Mouse (Mus musculus): ENCODE results near the gene Gapdhs. TPM values are rescaled to one million over a fixed set of nuclear protein-coding genes. Genes with fewer than 3 reads are reported as not detected.

Gene Gapdhs
- polyA plus RNA-seq, 1 experiment from 2014 or later = 0.50 TPM

DNA sequence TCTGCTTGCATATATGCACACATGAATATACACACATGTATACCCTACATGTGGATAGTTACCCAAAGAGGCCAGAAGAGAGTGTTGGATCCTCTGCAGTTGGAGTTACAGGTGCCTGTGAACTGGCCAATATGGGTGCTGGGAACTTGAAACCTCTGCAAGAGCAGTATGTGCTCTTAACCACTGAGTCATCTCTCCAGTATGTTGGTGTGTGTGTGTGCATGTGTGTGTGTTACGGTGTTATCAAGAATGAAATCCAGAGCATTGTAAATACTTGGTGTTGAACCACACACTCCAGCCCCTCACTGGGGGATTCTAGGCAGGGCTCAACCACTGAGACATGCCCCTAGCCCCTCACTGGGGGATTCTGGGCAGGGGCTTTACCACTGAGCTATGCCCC is 36.0 kb downstream of the Gapdhs start:
- Histone ChIP-seq H3K27ac (peak overlapping the region; percentile 31; the same call in 1 of the 2 replicates), H3K9me3 (no peaks in the 10 kb centered on the region), H3K4me3 (replicated peaks) (no peak overlapping the region), H3K36me3 (no peaks in the 10 kb centered on the region), H3K27me3 (replicated peaks) (no peaks in the 10 kb centered on the region), H3K9ac (no peak overlapping the region), H3K4me1 (0 out of 2 replicates have a peak, but pooled peaks cover 2% of the 10 kb centered on the region), H3K4me2 (no peak overlapping the region)
- WGBS = 67% methylated on average over 1 of the region's 1 CpGs
- ATAC-seq (ENCODE audit: insufficient read depth, low FRiP score, low read depth) = peak; percentile 15; the same call in 1 of the 2 replicates

DNA sequence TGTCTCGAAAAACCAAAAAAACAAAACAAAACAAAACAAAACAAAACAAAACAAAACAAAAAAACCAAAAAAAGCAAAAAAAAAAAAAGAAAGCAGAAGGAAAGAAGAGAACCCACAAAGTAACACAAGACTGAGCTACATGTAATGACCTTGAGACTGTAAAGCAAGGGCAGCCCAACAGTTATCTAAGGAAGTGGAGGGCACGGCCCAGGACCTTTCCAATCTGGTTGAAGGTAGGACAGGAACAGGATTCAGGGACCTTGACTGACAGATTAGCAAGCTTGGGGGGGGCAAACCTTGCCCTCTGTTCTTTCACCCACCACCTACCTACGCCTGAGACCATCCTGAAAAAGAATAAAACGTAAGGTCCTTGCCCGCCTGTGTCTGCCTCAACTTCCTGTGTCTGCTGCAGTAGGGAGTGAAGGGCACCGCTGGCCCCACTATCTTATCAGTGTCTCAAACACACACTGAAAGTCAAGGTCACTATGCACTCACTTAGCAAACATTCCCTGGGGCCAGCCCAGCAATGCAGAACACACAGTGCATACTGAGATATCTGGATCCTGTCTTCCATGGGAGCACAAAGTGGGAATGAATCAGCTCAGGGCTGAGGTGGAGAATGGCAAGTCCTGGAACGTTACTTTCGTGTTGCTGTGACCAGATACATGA is 37.1 kb downstream of the Gapdhs start:
- 52% methylated on average over 8 of the region's 8 CpGs for WGBS
- Histone ChIP-seq H3K4me3 (replicated peaks) (no peak overlapping the region), H3K27me3 (replicated peaks) (no peaks in the 10 kb centered on the region), H3K27ac (peak overlapping the region; percentile 80), H3K4me2 (0 out of 2 replicates have a peak overlapping the region, but pooled peaks have one; percentile 19), H3K9me3 (no peaks in the 10 kb centered on the region), H3K4me1 (0 out of 2 replicates have a peak, but pooled peaks cover 2% of the 10 kb centered on the region), H3K9ac (no peak overlapping the region), H3K36me3 (no peaks in the 10 kb centered on the region)
- ATAC-seq (ENCODE audit: insufficient read depth, low FRiP score, low read depth) = peak; percentile 92

DNA sequence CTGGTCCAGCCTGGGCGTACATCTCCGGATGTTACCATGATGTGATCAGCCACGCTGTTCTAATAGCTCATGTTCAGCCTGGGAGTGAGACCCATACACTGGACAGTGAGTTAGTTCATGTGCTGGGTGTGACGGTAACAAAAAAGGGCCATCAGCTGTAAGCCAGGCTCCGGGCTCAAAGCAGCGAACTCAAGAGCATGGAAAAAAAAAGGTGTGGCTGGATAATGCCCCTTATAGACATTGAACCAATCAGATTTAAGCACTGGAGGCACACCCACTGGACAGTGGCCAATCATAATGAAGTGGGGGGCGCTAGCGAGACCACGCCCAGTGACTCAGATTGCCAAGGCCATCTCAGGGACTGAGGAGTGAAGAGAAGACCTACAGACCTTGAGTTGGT is 44.9 kb downstream of the Gapdhs start, which contains the start of gene 2200002J24Rik:
2200002J24Rik (plus strand) TSS at position 338 of the 400 bp plus-strand sequence.
- ATAC-seq (ENCODE audit: insufficient read depth, low FRiP score, low read depth) = peak; percentile 63
- H3K36me3 ChIP-seq = no peaks in the 10 kb centered on the region
- H3K4me1 ChIP-seq = no peaks in the 10 kb centered on the region
- H3K27ac ChIP-seq = peak within 1 kb of the TSS; percentile 17
- H3K9ac ChIP-seq = no peak within 1 kb of the TSS
- no peak within 1 kb of the TSS for H3K4me2 ChIP-seq
- 40% methylated on average over 9 of the region's 9 CpGs for WGBS
- H3K9me3 ChIP-seq = no peaks in the 10 kb centered on the region
- no peaks in the 10 kb centered on the region for H3K27me3 ChIP-seq (replicated peaks)
- no peak within 1 kb of the TSS for H3K4me3 ChIP-seq (replicated peaks)

DNA sequence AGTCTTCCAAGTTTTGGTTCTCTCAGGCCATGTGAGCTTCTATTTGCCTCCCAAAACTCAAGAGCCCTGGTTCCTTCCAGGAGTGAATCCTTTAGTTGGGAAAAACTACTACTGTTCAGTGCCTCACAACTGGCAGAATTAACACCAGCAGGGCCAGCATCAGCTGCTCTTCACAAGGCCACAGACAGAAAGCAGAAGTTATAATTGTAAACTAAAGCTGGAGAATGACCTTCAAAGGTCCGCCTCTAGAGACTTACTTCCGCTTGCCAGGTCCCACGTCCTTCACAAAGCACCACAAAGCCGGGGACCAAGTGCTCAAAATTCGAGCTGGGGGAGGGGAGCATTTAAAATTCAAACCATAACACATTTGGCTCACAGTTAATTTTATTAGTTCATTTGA is 45.4 kb downstream of the Gapdhs start:
- no peaks in the 10 kb centered on the region for H3K36me3 ChIP-seq
- WGBS = 49% methylated on average over 5 of the region's 5 CpGs
- no peak for ATAC-seq (ENCODE audit: insufficient read depth, low FRiP score, low read depth)
- H3K27ac ChIP-seq = peak overlapping the region; percentile 17
- H3K4me1 ChIP-seq = no peaks in the 10 kb centered on the region
- H3K4me3 ChIP-seq (replicated peaks) = no peak overlapping the region
- H3K27me3 ChIP-seq (replicated peaks) = no peaks in the 10 kb centered on the region
- H3K9ac ChIP-seq = no peak overlapping the region
- H3K4me2 ChIP-seq = no peak overlapping the region
- H3K9me3 ChIP-seq = no peaks in the 10 kb centered on the region

DNA sequence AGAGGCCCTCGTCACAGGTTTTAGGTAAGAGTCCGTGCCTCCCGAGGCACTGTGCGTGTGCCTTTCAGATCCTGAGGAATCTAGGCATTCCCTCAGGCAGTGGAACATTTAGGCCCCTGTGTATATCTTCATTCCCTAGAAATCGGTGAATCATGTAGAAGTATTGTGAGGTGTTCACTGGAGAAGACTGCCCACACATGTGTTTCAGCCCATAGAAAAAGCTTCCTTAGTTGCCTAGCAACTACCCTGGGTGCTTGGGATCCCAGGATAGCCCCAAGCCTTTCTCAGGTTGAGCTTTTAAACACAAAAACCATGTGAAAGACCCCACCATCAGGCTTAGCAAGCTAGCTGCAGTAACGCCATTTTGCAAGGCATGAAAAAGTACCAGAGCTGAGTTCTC is 55.2 kb downstream of the Gapdhs start:
- 67% methylated on average over 6 of the region's 6 CpGs for WGBS
- no peaks in the 10 kb centered on the region for H3K36me3 ChIP-seq
- H3K27ac ChIP-seq = peak overlapping the region; percentile 46; the same call in 1 of the 2 replicates
- ATAC-seq (ENCODE audit: insufficient read depth, low FRiP score, low read depth) = no peak
- H3K4me3 ChIP-seq (replicated peaks) = no peak overlapping the region
- no peaks in the 10 kb centered on the region for H3K27me3 ChIP-seq (replicated peaks)
- no peak overlapping the region for H3K9ac ChIP-seq
- H3K4me1 ChIP-seq = 0 out of 2 replicates have a peak, but pooled peaks cover 5% of the 10 kb centered on the region
- H3K9me3 ChIP-seq = no peaks in the 10 kb centered on the region
- H3K4me2 ChIP-seq = no peak overlapping the region

DNA sequence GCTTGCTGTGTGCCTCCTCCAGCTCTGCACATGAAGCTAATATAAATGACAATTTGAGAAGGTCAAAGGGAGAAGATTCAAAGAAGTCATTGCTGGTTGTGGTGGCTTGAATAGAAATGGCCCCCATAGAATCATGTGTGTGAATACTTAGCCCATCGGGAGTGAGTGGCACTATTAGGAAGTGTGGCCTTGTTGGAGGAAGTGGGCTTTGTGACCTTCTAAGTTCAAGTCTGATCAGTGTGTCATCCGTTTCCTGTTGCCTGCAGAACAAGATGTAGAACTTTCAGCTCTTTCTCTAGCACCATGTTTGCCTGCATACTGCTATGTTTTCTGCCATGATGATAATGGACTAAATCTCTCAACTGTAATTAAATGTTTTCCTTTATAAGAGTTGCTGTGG is 60.1 kb downstream of the Gapdhs start:
- no peak overlapping the region for H3K9ac ChIP-seq
- 78% methylated on average over 2 of the region's 2 CpGs for WGBS
- H3K4me1 ChIP-seq = 0 out of 2 replicates have a peak, but pooled peaks cover 5% of the 10 kb centered on the region
- H3K9me3 ChIP-seq = no peaks in the 10 kb centered on the region
- no peaks in the 10 kb centered on the region for H3K36me3 ChIP-seq
- no peak overlapping the region for H3K4me2 ChIP-seq
- H3K27ac ChIP-seq = no peak overlapping the region
- H3K4me3 ChIP-seq (replicated peaks) = no peak overlapping the region
- H3K27me3 ChIP-seq (replicated peaks) = no peaks in the 10 kb centered on the region
- ATAC-seq (ENCODE audit: insufficient read depth, low FRiP score, low read depth) = no peak

DNA sequence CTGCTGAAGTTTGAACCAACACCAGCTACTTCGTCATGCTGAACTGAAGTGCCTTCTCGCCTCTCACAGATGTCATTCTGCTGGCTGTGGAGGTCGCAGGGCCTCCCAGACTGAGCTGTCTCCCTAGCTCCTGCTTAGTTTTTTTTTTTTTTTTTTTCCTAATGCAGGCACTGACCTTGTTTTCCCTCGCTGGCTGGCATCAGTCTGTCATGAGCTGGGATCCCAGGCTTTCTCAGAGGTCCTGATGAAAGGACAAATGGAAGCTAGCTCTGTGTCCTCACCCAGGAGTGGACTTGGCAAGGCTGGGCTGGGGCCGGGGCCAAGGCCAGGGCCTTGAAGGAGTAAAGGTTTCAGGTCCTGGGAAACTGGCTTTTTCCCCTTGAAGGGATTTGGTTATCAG is 61.6 kb downstream of the Gapdhs start:
- WGBS = 56% methylated on average over 5 of the region's 5 CpGs
- Histone ChIP-seq H3K27me3 (replicated peaks) (no peaks in the 10 kb centered on the region), H3K4me2 (no peak overlapping the region), H3K9ac (no peak overlapping the region), H3K4me1 (no peaks in the 10 kb centered on the region), H3K9me3 (no peaks in the 10 kb centered on the region), H3K27ac (no peak overlapping the region), H3K4me3 (replicated peaks) (no peak overlapping the region), H3K36me3 (no peaks in the 10 kb centered on the region)
- no peak for ATAC-seq (ENCODE audit: insufficient read depth, low FRiP score, low read depth)

Other genes starting within 250 kb of the Gapdhs start
- gene Arhgap33, start 208.6 kb downstream of the Gapdhs start, polyA plus RNA-seq (2015; fragmentation: Nextera tagmentation; extraction: Ambion mirVana) = 7.3 and 8.7 TPM in 2 replicates
- 49.6 and 51.0 TPM in 2 replicates for gene Hspb6, start 191.5 kb downstream of the Gapdhs start, polyA plus RNA-seq (2015; fragmentation: Nextera tagmentation; extraction: Ambion mirVana)
- gene Proser3, start 191.4 kb downstream of the Gapdhs start, polyA plus RNA-seq (2015; fragmentation: Nextera tagmentation; extraction: Ambion mirVana) = 11.1 and 13.5 TPM in 2 replicates
- 55.0 and 66.3 TPM in 2 replicates for gene Lin37, start 183.8 kb downstream of the Gapdhs start, polyA plus RNA-seq (2015; fragmentation: Nextera tagmentation; extraction: Ambion mirVana)
- 82.5 and 85.7 TPM in 2 replicates for gene U2af1l4, start 180.4 kb downstream of the Gapdhs start, polyA plus RNA-seq (2015; fragmentation: Nextera tagmentation; extraction: Ambion mirVana)
- 11.1 and 11.5 TPM in 2 replicates for gene Gm49396, start 180.3 kb downstream of the Gapdhs start, polyA plus RNA-seq (2015; fragmentation: Nextera tagmentation; extraction: Ambion mirVana)
- 135 and 138 TPM in 2 replicates for gene Psenen, start 180.1 kb downstream of the Gapdhs start, polyA plus RNA-seq (2015; fragmentation: Nextera tagmentation; extraction: Ambion mirVana)
- gene Igflr1, start 178.3 kb downstream of the Gapdhs start, polyA plus RNA-seq (2015; fragmentation: Nextera tagmentation; extraction: Ambion mirVana) = 2.2 and 3.5 TPM in 2 replicates
- 7.6 and 8.4 TPM in 2 replicates for gene Kmt2b, start 155.0 kb downstream of the Gapdhs start, polyA plus RNA-seq (2015; fragmentation: Nextera tagmentation; extraction: Ambion mirVana)
- 0.81 and 0.90 TPM in 2 replicates for gene Zbtb32, start 144.8 kb downstream of the Gapdhs start, polyA plus RNA-seq (2015; fragmentation: Nextera tagmentation; extraction: Ambion mirVana)
- 6.8 and 7.4 TPM in 2 replicates for gene Upk1a, start 130.8 kb downstream of the Gapdhs start, polyA plus RNA-seq (2015; fragmentation: Nextera tagmentation; extraction: Ambion mirVana)
- 994 and 1,014 TPM in 2 replicates for gene Cox6b1, start 117.5 kb downstream of the Gapdhs start, polyA plus RNA-seq (2015; fragmentation: Nextera tagmentation; extraction: Ambion mirVana)
- gene Etv2, start 107.8 kb downstream of the Gapdhs start, polyA plus RNA-seq (2015; fragmentation: Nextera tagmentation; extraction: Ambion mirVana) = not detected in 2 replicates
- gene Rbm42, start 93.4 kb downstream of the Gapdhs start, polyA plus RNA-seq (2015; fragmentation: Nextera tagmentation; extraction: Ambion mirVana) = 110 and 111 TPM in 2 replicates
- gene Haus5, start 78.7 kb downstream of the Gapdhs start, polyA plus RNA-seq (2015; fragmentation: Nextera tagmentation; extraction: Ambion mirVana) = 39.1 and 47.7 TPM in 2 replicates
- not detected in 2 replicates for gene Pmis2, start 72.1 kb downstream of the Gapdhs start, polyA plus RNA-seq (2015; fragmentation: Nextera tagmentation; extraction: Ambion mirVana)
- gene 2200002J24Rik, start 44.8 kb downstream of the Gapdhs start, polyA plus RNA-seq (2015; fragmentation: Nextera tagmentation; extraction: Ambion mirVana) = 4.2 and 6.6 TPM in 2 replicates
- gene Atp4a, start 31.5 kb downstream of the Gapdhs start, polyA plus RNA-seq (2015; fragmentation: Nextera tagmentation; extraction: Ambion mirVana) = 4.9 and 9.2 TPM in 2 replicates
- gene Tmem147, start 14.1 kb downstream of the Gapdhs start, polyA plus RNA-seq (2015; fragmentation: Nextera tagmentation; extraction: Ambion mirVana) = 227 and 239 TPM in 2 replicates
- 8.4 and 17.9 TPM in 2 replicates for gene Sbsn, start 7.8 kb upstream of the Gapdhs start, polyA plus RNA-seq (2015; fragmentation: Nextera tagmentation; extraction: Ambion mirVana)
- gene Dmkn, start 20.1 kb upstream of the Gapdhs start, polyA plus RNA-seq (2015; fragmentation: Nextera tagmentation; extraction: Ambion mirVana) = 70.8 and 142 TPM in 2 replicates
- 96.1 and 227 TPM in 2 replicates for gene Krtdap, start 44.2 kb upstream of the Gapdhs start, polyA plus RNA-seq (2015; fragmentation: Nextera tagmentation; extraction: Ambion mirVana)
- gene Ffar2, start 80.1 kb upstream of the Gapdhs start, polyA plus RNA-seq (2015; fragmentation: Nextera tagmentation; extraction: Ambion mirVana) = 14.9 and 26.5 TPM in 2 replicates
- gene Ffar3, start 112.5 kb upstream of the Gapdhs start, polyA plus RNA-seq (2015; fragmentation: Nextera tagmentation; extraction: Ambion mirVana) = 0.31 and 0.41 TPM in 2 replicates
- gene Ffar1, start 117.9 kb upstream of the Gapdhs start, polyA plus RNA-seq (2015; fragmentation: Nextera tagmentation; extraction: Ambion mirVana) = 0.26 and 0.30 TPM in 2 replicates
- 0.15 and 0.22 TPM in 2 replicates for gene Cd22, start 136.7 kb upstream of the Gapdhs start, polyA plus RNA-seq (2015; fragmentation: Nextera tagmentation; extraction: Ambion mirVana)
- gene Mag, start 171.2 kb upstream of the Gapdhs start, polyA plus RNA-seq (2015; fragmentation: Nextera tagmentation; extraction: Ambion mirVana) = 0.31 and 0.48 TPM in 2 replicates
- gene Hamp2, start 181.0 kb upstream of the Gapdhs start, polyA plus RNA-seq (2015; fragmentation: Nextera tagmentation; extraction: Ambion mirVana) = 0.62 TPM in 1 of 2 replicates, not detected in the other
- 0.39 and 1.8 TPM in 2 replicates for gene Hamp, start 200.4 kb upstream of the Gapdhs start, polyA plus RNA-seq (2015; fragmentation: Nextera tagmentation; extraction: Ambion mirVana)
- gene Usf2, start 213.1 kb upstream of the Gapdhs start, polyA plus RNA-seq (2015; fragmentation: Nextera tagmentation; extraction: Ambion mirVana) = 19.9 and 22.9 TPM in 2 replicates
- gene Lsr, start 229.8 kb upstream of the Gapdhs start, polyA plus RNA-seq (2015; fragmentation: Nextera tagmentation; extraction: Ambion mirVana) = 102 and 116 TPM in 2 replicates
- gene Fam187b, start 230.1 kb upstream of the Gapdhs start, polyA plus RNA-seq (2015; fragmentation: Nextera tagmentation; extraction: Ambion mirVana) = 8.7 and 9.7 TPM in 2 replicates

Data from stomach, embryonic 15.5 days (tissue).